Mouse (Mus musculus): ENCODE measurements around the gene Zfp444.

DNA sequence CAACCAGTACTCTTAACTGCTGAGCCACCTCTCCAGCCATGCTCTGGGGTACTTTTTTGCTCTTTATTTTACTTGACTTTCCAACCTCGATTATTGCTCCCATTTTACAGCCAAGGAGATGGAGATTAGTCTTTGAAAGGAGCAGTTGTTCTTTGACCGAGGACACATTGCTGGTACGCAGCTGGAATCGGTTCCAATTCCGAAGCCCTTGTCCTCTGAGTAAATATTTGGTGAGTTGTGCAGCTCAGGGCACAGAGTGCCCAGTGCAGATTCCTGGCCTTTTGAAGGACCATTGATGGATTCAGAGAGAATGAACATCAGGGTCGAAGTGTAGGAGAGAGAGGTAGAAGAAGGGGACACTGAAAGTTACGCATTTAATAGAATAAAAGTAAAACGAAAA, 1.8 kb downstream of the Zfp444 start:
- TF ChIP-seq MYOG (IDR thresholded peaks at IDR 0.05; ENCODE audit: control insufficient read depth in 1 of 3, insufficient read depth in 1 of 3, insufficient read length in 2 of 3, low read depth in 2 of 3) (no peak), POLR2A (IDR thresholded peaks at IDR 0.05; ENCODE audit: insufficient read length, low read depth) (no peak), SRF (IDR thresholded peaks at IDR 0.05; ENCODE audit: control insufficient read depth, insufficient read length, low read depth) (no peak), E2F4 (IDR thresholded peaks at IDR 0.05; ENCODE audit: insufficient read depth) (no peak)
